In genomic region chr7:30363344-30363738, GRCm38 (mm10) we compare ENCODE assay signal across 8 mouse cellular contexts. TPM values are rescaled to one million over a fixed set of nuclear protein-coding genes. Genes with fewer than 3 reads are reported as not detected.
DNase-seq lines count a peak whose midpoint lies in the region; ATAC-seq lines count a peak whose summit lies in the region.

No protein-coding gene starts in this region.

- H3K36me3 ChIP-seq in heart, embryonic 12.5 days = peaks cover 12% of the 10 kb centered on the region; the same call in 1 of the 2 replicates
- H3K36me3 ChIP-seq in embryonic facial prominence, embryonic 11.5 days (replicated peaks; ENCODE audit: control insufficient read depth, insufficient read depth, low read depth, low read length) = no peaks in the 10 kb centered on the region
- H3K36me3 ChIP-seq in hindbrain, embryonic 14.5 days (replicated peaks; ENCODE audit: control insufficient read depth, insufficient read depth) = peaks cover 21% of the 10 kb centered on the region
- peaks cover 19% of the 10 kb centered on the region for H3K36me3 ChIP-seq in midbrain, embryonic 13.5 days

- ATAC-seq in heart, embryonic 12.5 days (ENCODE audit: insufficient number of reproducible peaks, low FRiP score) = no peak
- no peak for ATAC-seq in embryonic facial prominence, embryonic 11.5 days (replicated peaks; ENCODE audit: insufficient number of reproducible peaks, low FRiP score, low TSS enrichment, low read depth)
- ATAC-seq in hindbrain, embryonic 14.5 days (ENCODE audit: low FRiP score) = 0 out of 2 replicates have a peak, but pooled peaks have one; percentile 26
- ATAC-seq in midbrain, embryonic 13.5 days = peak; percentile 63

- no peak for DNase-seq in heart, postnatal 4 days
- no peak for DNase-seq in embryonic facial prominence, embryonic 11.5 days (ENCODE audit: low spot score)
- DNase-seq in hindbrain, embryonic 14.5 days (ENCODE audit: low spot score) = no peak
- DNase-seq in c-Kit-positive CD71-positive TER-119-positive erythroid progenitor cells, embryonic 14.5 days (ENCODE audit: low spot score) = no peak
- no peak for DNase-seq in layer of hippocampus, postnatal 10 days (ENCODE audit: low spot score in 2 of 2)
- no peak for DNase-seq in gastrocnemius, adult 18-20 months (ENCODE audit: low spot score)

- peaks cover 46% of the 10 kb centered on the region for H3K27me3 ChIP-seq in heart, embryonic 12.5 days (replicated peaks)
- peaks cover 4% of the 10 kb centered on the region; the same call in 1 of the 2 replicates for H3K27me3 ChIP-seq in embryonic facial prominence, embryonic 11.5 days (ENCODE audit: control insufficient read depth, insufficient read depth, low read length)
- 0 out of 2 replicates have a peak, but pooled peaks cover 3% of the 10 kb centered on the region for H3K27me3 ChIP-seq in hindbrain, embryonic 14.5 days (ENCODE audit: control insufficient read depth, insufficient read depth, low read length)
- peaks cover 8% of the 10 kb centered on the region for H3K27me3 ChIP-seq in midbrain, embryonic 13.5 days

- peak overlapping the region; percentile 86 for H3K4me2 ChIP-seq in heart, embryonic 12.5 days
- H3K4me2 ChIP-seq in embryonic facial prominence, embryonic 11.5 days (ENCODE audit: low read depth, low read length) = peak overlapping the region; percentile 90
- H3K4me2 ChIP-seq in hindbrain, embryonic 14.5 days (replicated peaks) = peak overlapping the region; percentile 90
- peak overlapping the region; percentile 88 for H3K4me2 ChIP-seq in midbrain, embryonic 13.5 days (replicated peaks)

- 72% methylated on average over 6 of the region's 6 CpGs for WGBS in heart, embryonic 12.5 days
- WGBS in embryonic facial prominence, embryonic 11.5 days = 68% methylated on average over 6 of the region's 6 CpGs
- WGBS in hindbrain, embryonic 14.5 days = 67% methylated on average over 6 of the region's 6 CpGs
- 74% methylated on average over 6 of the region's 6 CpGs for WGBS in midbrain, embryonic 13.5 days

- H3K9ac ChIP-seq in heart, embryonic 12.5 days = no peak overlapping the region
- no peak overlapping the region for H3K9ac ChIP-seq in embryonic facial prominence, embryonic 11.5 days (replicated peaks; ENCODE audit: low read length)
- H3K9ac ChIP-seq in hindbrain, embryonic 14.5 days = peak overlapping the region; percentile 88
- peak overlapping the region; percentile 96 for H3K9ac ChIP-seq in midbrain, embryonic 13.5 days (replicated peaks)

- peak overlapping the region; percentile 76 for H3K4me3 ChIP-seq in heart, embryonic 12.5 days
- peak overlapping the region; percentile 75 for H3K4me3 ChIP-seq in embryonic facial prominence, embryonic 11.5 days (ENCODE audit: low read depth, low read length)
- peak overlapping the region; percentile 78 for H3K4me3 ChIP-seq in hindbrain, embryonic 14.5 days (replicated peaks; ENCODE audit: low read length)
- H3K4me3 ChIP-seq in midbrain, embryonic 13.5 days (replicated peaks) = peak overlapping the region; percentile 82

- no peak overlapping the region for H3K27ac ChIP-seq in heart, embryonic 12.5 days (ENCODE audit: poor library complexity, severe bottlenecking)
- H3K27ac ChIP-seq in embryonic facial prominence, embryonic 11.5 days (replicated peaks; ENCODE audit: low read depth, low read length) = no peak overlapping the region
- H3K27ac ChIP-seq in hindbrain, embryonic 14.5 days = no peak overlapping the region; the same call in 1 of the 2 replicates
- H3K27ac ChIP-seq in midbrain, embryonic 13.5 days = no peak overlapping the region; the same call in 1 of the 2 replicates

- H3K4me1 ChIP-seq in heart, embryonic 12.5 days (replicated peaks) = peaks cover 12% of the 10 kb centered on the region; the same call in 1 of the 2 replicates
- no peaks in the 10 kb centered on the region; the same call in 1 of the 2 replicates for H3K4me1 ChIP-seq in embryonic facial prominence, embryonic 11.5 days (ENCODE audit: control insufficient read depth, insufficient read depth, low read length)
- peaks cover 43% of the 10 kb centered on the region for H3K4me1 ChIP-seq in hindbrain, embryonic 14.5 days (replicated peaks; ENCODE audit: control insufficient read depth, insufficient read depth, low read length)
- H3K4me1 ChIP-seq in midbrain, embryonic 13.5 days (replicated peaks) = peaks cover 51% of the 10 kb centered on the region

- H3K9me3 ChIP-seq in heart, embryonic 12.5 days (replicated peaks) = no peaks in the 10 kb centered on the region
- no peaks in the 10 kb centered on the region for H3K9me3 ChIP-seq in embryonic facial prominence, embryonic 11.5 days (replicated peaks; ENCODE audit: control insufficient read depth, low read length)
- H3K9me3 ChIP-seq in hindbrain, embryonic 14.5 days (ENCODE audit: control insufficient read depth, low read length) = no peaks in the 10 kb centered on the region
- H3K9me3 ChIP-seq in midbrain, embryonic 13.5 days = no peaks in the 10 kb centered on the region

RNA-seq across cellular contexts. Expression of gene Lrfn3, which starts 0.8 kb away (rescaled TPM):
- 2.3 and 2.8 TPM in 2 replicates for polyA plus RNA-seq in heart, embryonic 12.5 days (2016; fragmentation: Nextera tagmentation; extraction: Ambion mirVana)
- 1 to 10 TPM; 1.4 to 2.2 TPM for total RNA-seq in heart, postnatal 4 days (2021)
- polyA plus RNA-seq in embryonic facial prominence, embryonic 11.5 days (2014; fragmentation: Nextera tagmentation; extraction: Ambion mirVana) = 4.5 and 5.1 TPM in 2 replicates
- 14.5 and 15.0 TPM in 2 replicates for polyA plus RNA-seq in hindbrain, embryonic 14.5 days (2014; fragmentation: Nextera tagmentation; extraction: Ambion mirVana)
- polyA plus RNA-seq in midbrain, embryonic 13.5 days (2015; fragmentation: Nextera tagmentation; extraction: Ambion mirVana) = 11.4 and 13.0 TPM in 2 replicates
- total RNA-seq in layer of hippocampus, postnatal 10 days (2021) = 10 to 100 TPM; 42.8 to 43.6 TPM
- total RNA-seq in gastrocnemius, adult 18-20 months (2021) = 1 to 10 TPM; 4.7 to 5.3 TPM

RNA-seq across cellular contexts. Expression of gene Sdhaf1, which starts 39.6 kb away (rescaled TPM):
- 16.7 and 17.0 TPM in 2 replicates for polyA plus RNA-seq in heart, embryonic 12.5 days (2016; fragmentation: Nextera tagmentation; extraction: Ambion mirVana)
- total RNA-seq in heart, postnatal 4 days (2021) = 10 to 100 TPM; 15.5 to 16.6 TPM
- polyA plus RNA-seq in embryonic facial prominence, embryonic 11.5 days (2014; fragmentation: Nextera tagmentation; extraction: Ambion mirVana) = 24.4 and 25.0 TPM in 2 replicates
- 16.5 and 19.2 TPM in 2 replicates for polyA plus RNA-seq in hindbrain, embryonic 14.5 days (2014; fragmentation: Nextera tagmentation; extraction: Ambion mirVana)
- polyA plus RNA-seq in midbrain, embryonic 13.5 days (2015; fragmentation: Nextera tagmentation; extraction: Ambion mirVana) = 21.2 and 23.6 TPM in 2 replicates
- 1 to 10 TPM; 7.8 to 9.4 TPM for total RNA-seq in layer of hippocampus, postnatal 10 days (2021)
- 1 to 10 TPM; 6.5 to 7.6 TPM for total RNA-seq in gastrocnemius, adult 18-20 months (2021)

RNA-seq across cellular contexts. Expression of gene E130208F15Rik, which starts 41.8 kb away (rescaled TPM):
- polyA plus RNA-seq in heart, embryonic 12.5 days (2016; fragmentation: Nextera tagmentation; extraction: Ambion mirVana) = 1.7 and 2.9 TPM in 2 replicates
- under 1 TPM; 0.70 to 0.91 TPM for total RNA-seq in heart, postnatal 4 days (2021)
- polyA plus RNA-seq in embryonic facial prominence, embryonic 11.5 days (2014; fragmentation: Nextera tagmentation; extraction: Ambion mirVana) = 1.4 TPM in 1 of 2 replicates, not detected in the other
- not detected in 2 replicates for polyA plus RNA-seq in hindbrain, embryonic 14.5 days (2014; fragmentation: Nextera tagmentation; extraction: Ambion mirVana)
- not detected in 2 replicates for polyA plus RNA-seq in midbrain, embryonic 13.5 days (2015; fragmentation: Nextera tagmentation; extraction: Ambion mirVana)
- under 1 TPM; 0.48 to 0.69 TPM for total RNA-seq in layer of hippocampus, postnatal 10 days (2021)
- total RNA-seq in gastrocnemius, adult 18-20 months (2021) = under 1 TPM; 0.59 TPM

RNA-seq across cellular contexts. Expression of gene Syne4, which starts 48.7 kb away (rescaled TPM):
- 18.4 and 19.5 TPM in 2 replicates for polyA plus RNA-seq in heart, embryonic 12.5 days (2016; fragmentation: Nextera tagmentation; extraction: Ambion mirVana)
- 1 to 10 TPM; 1.3 to 3.2 TPM for total RNA-seq in heart, postnatal 4 days (2021)
- polyA plus RNA-seq in embryonic facial prominence, embryonic 11.5 days (2014; fragmentation: Nextera tagmentation; extraction: Ambion mirVana) = 34.5 and 44.5 TPM in 2 replicates
- 10.7 and 11.9 TPM in 2 replicates for polyA plus RNA-seq in hindbrain, embryonic 14.5 days (2014; fragmentation: Nextera tagmentation; extraction: Ambion mirVana)
- 10.8 and 11.7 TPM in 2 replicates for polyA plus RNA-seq in midbrain, embryonic 13.5 days (2015; fragmentation: Nextera tagmentation; extraction: Ambion mirVana)
- total RNA-seq in layer of hippocampus, postnatal 10 days (2021) = 1 to 10 TPM; 3.2 to 6.4 TPM
- total RNA-seq in gastrocnemius, adult 18-20 months (2021) = 1 to 10 TPM; 2.0 to 2.1 TPM

RNA-seq across cellular contexts. Expression of gene Tyrobp, which starts 50.2 kb away (rescaled TPM):
- polyA plus RNA-seq in heart, embryonic 12.5 days (2016; fragmentation: Nextera tagmentation; extraction: Ambion mirVana) = 9.5 and 9.8 TPM in 2 replicates
- 10 to 100 TPM; 11.1 to 13.5 TPM for total RNA-seq in heart, postnatal 4 days (2021)
- 16.9 and 17.9 TPM in 2 replicates for polyA plus RNA-seq in embryonic facial prominence, embryonic 11.5 days (2014; fragmentation: Nextera tagmentation; extraction: Ambion mirVana)
- polyA plus RNA-seq in hindbrain, embryonic 14.5 days (2014; fragmentation: Nextera tagmentation; extraction: Ambion mirVana) = 27.2 and 35.6 TPM in 2 replicates
- 21.0 and 23.8 TPM in 2 replicates for polyA plus RNA-seq in midbrain, embryonic 13.5 days (2015; fragmentation: Nextera tagmentation; extraction: Ambion mirVana)
- total RNA-seq in layer of hippocampus, postnatal 10 days (2021) = 10 to 100 TPM; 21.9 to 24.0 TPM
- total RNA-seq in gastrocnemius, adult 18-20 months (2021) = 1 to 10 TPM; 3.3 to 6.3 TPM

Comparison
In these comparisons a context has a peak if more than half of its experiments do, and no peak if none do; other contexts are left out.
1. ATAC-seq: peak in hindbrain, embryonic 14.5 days (single experiment) and midbrain, embryonic 13.5 days (single experiment); none in heart, embryonic 12.5 days (single experiment) and embryonic facial prominence, embryonic 11.5 days (single experiment).
2. H3K9ac ChIP-seq: peak in hindbrain, embryonic 14.5 days (single experiment) and midbrain, embryonic 13.5 days (single experiment); none in heart, embryonic 12.5 days (single experiment) and embryonic facial prominence, embryonic 11.5 days (single experiment).
3. Peak in every context shown above with its lines, with median percentiles within 50 percentile points of each other: H3K4me2 ChIP-seq and H3K4me3 ChIP-seq.